Mouse (Mus musculus) lung, adult 2 months (tissue): ENCODE data around the gene Zp2. TPM values are rescaled to one million over a fixed set of nuclear protein-coding genes. Genes with fewer than 3 reads are reported as not detected.

Source experiments
- DNase-seq: peaks from one replicate; pipeline ENCODE4 v3.0.0; 2022
- H3K4me1 ChIP-seq: fragments of 200-500 bp; 2 replicates; pipeline ENCODE4 v1.6.1; 2011; ENCODE audit warnings: low read length; ENCODE audit not compliant: control insufficient read depth, insufficient read depth
- H3K4me3 ChIP-seq: fragments of 200-500 bp; replicated peaks from 2 replicates; pipeline ENCODE3; 2011; ENCODE audit warnings: low read depth, mild to moderate bottlenecking, control low read depth, low read length; ENCODE audit errors: extremely low read depth
- CTCF ChIP-seq: fragments of 200-500 bp; IDR thresholded peaks from 2 replicates; pipeline ENCODE4 v1.5.1; 2011; ENCODE audit warnings: mild to moderate bottlenecking, low read length, control low read depth; ENCODE audit not compliant: insufficient read depth
- POLR2A ChIP-seq: fragments of 200-500 bp; IDR thresholded peaks from 2 replicates; pipeline ENCODE4 v1.6.1; 2011; ENCODE audit warnings: low read depth, mild to moderate bottlenecking, control low read depth, low read length, borderline replicate concordance; ENCODE audit errors: extremely low read depth
- WGBS: fragments of 180-500 bp; shearing (Covaris S2); methylation state at CpG from one replicate; pipeline ENCODE4 v1.1.7; 2018; 5-methylcytosine and 5-hydroxymethylcytosine counted together
- polyA plus RNA-seq: library from polyadenylated mRNA; depleted of rRNA; stranded (reverse); fragments of >200 nt; gene quantifications from 2 replicates; pipeline ENCODE4 v1.2.3, GENCODE M21; 2012; rRNA removed

The Zp2 gene
- polyA plus RNA-seq, 1 experiment: 0.05 TPM

GRCm38 (mm10) chr7:120106356-120106755 lies 38.7 kb downstream of the Zp2 start:
- 37% methylated on average over 2 of the region's 2 CpGs for WGBS
- no peak for DNase-seq
- H3K4me3 ChIP-seq: no peak overlapping the region
- TF ChIP-seq POLR2A (no peak), CTCF (no peak)
- peaks cover 5% of the 10 kb centered on the region; the same call in 1 of the 2 replicates for H3K4me1 ChIP-seq

GRCm38 (mm10) chr7:120104975-120105374 lies 40.1 kb downstream of the Zp2 start:
- Histone ChIP-seq H3K4me3 (no peak overlapping the region), H3K4me1 (peaks cover 5% of the 10 kb centered on the region; the same call in 1 of the 2 replicates)
- WGBS: 74% methylated on average over 3 of the region's 3 CpGs
- no peak for DNase-seq
- TF ChIP-seq POLR2A: no peak
- no peak for TF ChIP-seq CTCF

GRCm38 (mm10) chr7:120103019-120103567 lies 42.0 kb downstream of the Zp2 start:
- 7% methylated on average over 25 of the region's 25 CpGs for WGBS
- Histone ChIP-seq H3K4me3 (peak overlapping the region; percentile 96), H3K4me1 (peaks cover 5% of the 10 kb centered on the region)
- TF ChIP-seq POLR2A: peak; percentile 63; the same call in 1 of the 2 replicates
- TF ChIP-seq CTCF: no peak
- peak; percentile 57 for DNase-seq

GRCm38 (mm10) chr7:120102164-120102972 lies 42.7 kb downstream of the Zp2 start, which contains the start of gene Tmem159:
TSS of gene Tmem159 (plus strand) at chr7:120102353.
- Histone ChIP-seq H3K4me3 (peak within 1 kb of the TSS; percentile 96), H3K4me1 (peaks cover 5% of the 10 kb centered on the region)
- TF ChIP-seq POLR2A: peak; percentile 91; the same call in 1 of the 2 replicates
- no peak for TF ChIP-seq CTCF
- WGBS: under 1% methylated on average over 42 of the region's 42 CpGs
- peak; percentile 84 for DNase-seq

GRCm38 (mm10) chr7:120098403-120098802 lies 46.7 kb downstream of the Zp2 start:
- Histone ChIP-seq H3K4me3 (no peak overlapping the region), H3K4me1 (peaks cover 2% of the 10 kb centered on the region)
- peak; percentile 82 for DNase-seq
- WGBS: 16% methylated on average over 9 of the region's 9 CpGs
- peak; percentile 90 for TF ChIP-seq CTCF
- no peak for TF ChIP-seq POLR2A

- H3K4me3 ChIP-seq: peak overlapping the region; percentile 9
- TF ChIP-seq CTCF (peak; percentile 63), POLR2A (no peak)
- H3K4me1 ChIP-seq: no peaks in the 10 kb centered on the region; the same call in none of the 2 replicates
- DNase-seq: peak; percentile 68
- WGBS: 5% methylated on average over 7 of the region's 7 CpGs
Measured at GRCm38 (mm10) chr7:120097845-120098244, 47.2 kb downstream of the Zp2 start.

GRCm38 (mm10) chr7:120095180-120095579 lies 49.9 kb downstream of the Zp2 start, which contains the start of gene Dnah3:
TSS of gene Dnah3 (minus strand) at chr7:120095280.
- no peak for DNase-seq
- WGBS: 77% methylated on average over 6 of the region's 6 CpGs
- no peak within 1 kb of the TSS for H3K4me3 ChIP-seq

GRCm38 (mm10) chr7:120094216-120094615 lies 50.9 kb downstream of the Zp2 start:
- TF ChIP-seq CTCF (no peak), POLR2A (no peak)
- no peak for DNase-seq

More at GRCm38 (mm10) chr7:120095180-120095579, 49.9 kb downstream of the Zp2 start, which contains the start of gene Dnah3:
- TF ChIP-seq POLR2A (no peak), CTCF (no peak)
- H3K4me1 ChIP-seq: no peaks in the 10 kb centered on the region; the same call in none of the 2 replicates

GRCm38 (mm10) chr7:120093033-120093432 lies 52.1 kb downstream of the Zp2 start:
- no peak for DNase-seq
- 56% methylated on average over 5 of the region's 5 CpGs for WGBS
- H3K4me3 ChIP-seq: no peak overlapping the region
- TF ChIP-seq POLR2A (no peak), CTCF (no peak)
- no peaks in the 10 kb centered on the region; the same call in 1 of the 2 replicates for H3K4me1 ChIP-seq

More at GRCm38 (mm10) chr7:120094216-120094615, 50.9 kb downstream of the Zp2 start:
- Histone ChIP-seq H3K4me1 (no peaks in the 10 kb centered on the region; the same call in none of the 2 replicates), H3K4me3 (no peak overlapping the region)
- WGBS: 63% methylated on average over 3 of the region's 3 CpGs

- DNase-seq: no peak
- no peaks in the 10 kb centered on the region for H3K4me1 ChIP-seq
- no peak overlapping the region for H3K4me3 ChIP-seq
- no peak for TF ChIP-seq CTCF
- no peak for TF ChIP-seq POLR2A
- WGBS: 56% methylated on average over 3 of the region's 3 CpGs
Measured at GRCm38 (mm10) chr7:120080177-120080576, 64.9 kb downstream of the Zp2 start.

Other genes with a start within 250 kb of the Zp2 start
- 1.3 and 3.0 TPM in 2 replicates for gene Lyrm1, start 249.4 kb downstream of the Zp2 start, polyA plus RNA-seq
- gene Dcun1d3, start 249.0 kb downstream of the Zp2 start, polyA plus RNA-seq: 4.1 and 6.7 TPM in 2 replicates
- 5.4 and 7.6 TPM in 2 replicates for gene Dnah3, start 50.0 kb downstream of the Zp2 start, polyA plus RNA-seq
- 47.3 and 57.3 TPM in 2 replicates for gene Tmem159, start 42.9 kb downstream of the Zp2 start, polyA plus RNA-seq
- not detected in 2 replicates for gene Anks4b, start 28.6 kb upstream of the Zp2 start, polyA plus RNA-seq
- gene Crym, start 56.8 kb upstream of the Zp2 start, polyA plus RNA-seq: 4.7 and 5.2 TPM in 2 replicates
- 0.14 TPM in 1 of 2 replicates, not detected in the other for gene Abca14, start 58.7 kb upstream of the Zp2 start, polyA plus RNA-seq
- gene Abca15, start 183.4 kb upstream of the Zp2 start, polyA plus RNA-seq: not detected in 2 replicates